14 mouse cellular contexts compared by ENCODE assay signal in the genomic region with DNA sequence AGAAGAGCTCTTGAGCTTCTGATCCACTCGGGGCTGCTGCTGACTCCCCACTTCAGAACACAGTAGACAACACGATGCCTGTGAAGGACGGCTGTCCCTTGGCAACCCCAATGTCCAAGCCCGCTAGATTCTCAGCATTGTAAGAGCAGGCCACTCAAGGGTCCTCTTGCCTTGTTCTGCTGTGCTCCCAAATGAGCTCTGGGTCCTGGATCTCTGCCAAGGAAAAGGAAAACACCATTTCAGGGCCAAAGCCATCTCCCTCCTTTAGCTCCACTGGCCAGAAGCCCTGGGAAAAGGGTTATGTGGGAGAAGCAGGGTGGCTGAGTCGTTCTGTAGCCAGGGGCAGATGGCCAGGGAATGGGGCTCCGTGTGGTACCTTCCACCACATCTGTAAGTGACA.
DNase-seq lines count a peak whose midpoint lies in the region; ATAC-seq lines count a peak whose summit lies in the region.
"Had no signal": no experiment of that assay in that cellular context is flagged by ENCODE, and none has a peak within 500 bp of the region (broad histone marks: within the 10 kb centered on the region; RNA-seq: fewer than 3 reads in every experiment).

No protein-coding gene starts in this region.

- no peak overlapping the region for H3K4me2 ChIP-seq in midbrain, embryonic 15.5 days
- no peak overlapping the region for H3K4me2 ChIP-seq in lung, embryonic 16.5 days (ENCODE audit: low read depth, low read length)
- H3K4me2 ChIP-seq: embryonic facial prominence, embryonic 15.5 days; liver, embryonic 13.5 days; stomach, embryonic 15.5 days had no signal

- H3K4me1 ChIP-seq in midbrain, embryonic 15.5 days: 0 out of 2 replicates have a peak, but pooled peaks cover 12% of the 10 kb centered on the region
- H3K4me1 ChIP-seq in midbrain, embryonic 10.5 days: peaks cover 17% of the 10 kb centered on the region
- H3K4me1 ChIP-seq in lung, embryonic 16.5 days (replicated peaks; ENCODE audit: control insufficient read depth, insufficient read depth, low read length): peaks cover 20% of the 10 kb centered on the region
- H3K4me1 ChIP-seq: liver, embryonic 13.5 days had no signal

- intact Hi-C loops in heart, postnatal 10 days (cut with DNase I): loop anchor here (5.0 kb wide), 1 partner anchor 35 kb away; no protein-coding TSS in a partner anchor

- no peaks in the 10 kb centered on the region for H3K9me3 ChIP-seq in midbrain, embryonic 15.5 days
- H3K9me3 ChIP-seq in midbrain, embryonic 10.5 days (replicated peaks): no peaks in the 10 kb centered on the region
- H3K9me3 ChIP-seq in lung, embryonic 16.5 days (ENCODE audit: control insufficient read depth, low read length): no peaks in the 10 kb centered on the region
- H3K9me3 ChIP-seq: embryonic facial prominence, embryonic 15.5 days; liver, embryonic 13.5 days; stomach, embryonic 15.5 days had no signal

- no peak overlapping the region for H3K9ac ChIP-seq in midbrain, embryonic 15.5 days
- no peak overlapping the region for H3K9ac ChIP-seq in lung, embryonic 16.5 days (ENCODE audit: low read length)
- H3K9ac ChIP-seq: embryonic facial prominence, embryonic 15.5 days; liver, embryonic 13.5 days; stomach, embryonic 15.5 days had no signal

- 71% methylated on average over 6 of the region's 6 CpGs for WGBS in midbrain, embryonic 15.5 days
- 88% methylated on average over 6 of the region's 6 CpGs for WGBS in midbrain, embryonic 10.5 days
- 24% methylated on average over 6 of the region's 6 CpGs for WGBS in lung, embryonic 16.5 days

- DNase-seq in heart, postnatal 10 days: peak; percentile 42 to 44
- DNase-seq in heart, adult 11 months: no peak
- DNase-seq in midbrain, embryonic 10.5 days (ENCODE audit: low spot score): no peak
- DNase-seq in ovary, postnatal 14 days (ENCODE audit: low spot score): peak; percentile 44
- DNase-seq: gastrocnemius, postnatal 36 days; layer of hippocampus, adult 9-11 months; liver, embryonic 13.5 days; thymus, postnatal 14 days had no signal

- H3K36me3 ChIP-seq in midbrain, embryonic 15.5 days (replicated peaks): no peaks in the 10 kb centered on the region
- no peaks in the 10 kb centered on the region for H3K36me3 ChIP-seq in midbrain, embryonic 10.5 days
- no peaks in the 10 kb centered on the region for H3K36me3 ChIP-seq in lung, embryonic 16.5 days (ENCODE audit: control insufficient read depth, insufficient read depth, low read length)
- H3K36me3 ChIP-seq: embryonic facial prominence, embryonic 15.5 days; liver, embryonic 13.5 days; stomach, embryonic 15.5 days had no signal

- H3K27me3 ChIP-seq in midbrain, embryonic 15.5 days (replicated peaks): no peaks in the 10 kb centered on the region
- peaks cover 42% of the 10 kb centered on the region for H3K27me3 ChIP-seq in midbrain, embryonic 10.5 days (ENCODE audit: low read depth, poor library complexity, severe bottlenecking)
- H3K27me3 ChIP-seq in lung, embryonic 16.5 days (ENCODE audit: control insufficient read depth, insufficient read depth, low read depth, low read length): no peaks in the 10 kb centered on the region
- H3K27me3 ChIP-seq: stomach, embryonic 15.5 days had no signal

- no peak overlapping the region for H3K27ac ChIP-seq in midbrain, embryonic 15.5 days
- H3K27ac ChIP-seq in midbrain, embryonic 10.5 days (replicated peaks): no peak overlapping the region
- no peak overlapping the region for H3K27ac ChIP-seq in lung, embryonic 16.5 days (ENCODE audit: low read length)
- H3K27ac ChIP-seq: embryonic facial prominence, embryonic 15.5 days; liver, embryonic 13.5 days; stomach, embryonic 15.5 days had no signal

- H3K4me3 ChIP-seq in midbrain, embryonic 15.5 days: no peak overlapping the region
- H3K4me3 ChIP-seq in midbrain, embryonic 10.5 days: no peak overlapping the region
- H3K4me3 ChIP-seq in lung, embryonic 16.5 days (ENCODE audit: low read length): no peak overlapping the region
- H3K4me3 ChIP-seq: embryonic facial prominence, embryonic 15.5 days; liver, embryonic 13.5 days; stomach, embryonic 15.5 days had no signal

- ATAC-seq in midbrain, embryonic 15.5 days (replicated peaks): 0 out of 2 replicates have a peak, but pooled peaks have one; percentile 30
- peak; percentile 73 for ATAC-seq in lung, embryonic 16.5 days (ENCODE audit: low read depth)
- no peak for ATAC-seq in activated CD4-positive, CD25-positive, alpha-beta regulatory T cell, adult 4 months
- ATAC-seq: forebrain, embryonic 16.5 days had no signal

Comparison
In these comparisons a context has a peak if more than half of its experiments do, and no peak if none do; other contexts are left out.
1. DNase-seq: peak in heart, postnatal 10 days (2 of 2) and ovary, postnatal 14 days (single experiment); none in heart, adult 11 months (single experiment) and midbrain, embryonic 10.5 days (single experiment).